Mouse (Mus musculus) naive thymus-derived CD4-positive, alpha-beta T cell, adult 2 months (primary cell): ENCODE data around the gene Rhot2.
A peak's percentile ranks its signal among the peaks of the same experiment; 100 is the strongest.
"Not testable (repeated sequence)": the region's sequence is repeated elsewhere in the genome, so short reads cannot be mapped to it uniquely, and the experiment has no call there.

Experiments used
- DNase-seq: peaks from one replicate; pipeline ENCODE4 v3.0.0-alpha.2; 2011; ENCODE audit warnings: low read depth

Rhot2 gene

GRCm38 (mm10) chr17:25828223-25828594, 16.4 kb downstream of the Rhot2 start:
- DNase-seq = peak; percentile 25

DNA sequence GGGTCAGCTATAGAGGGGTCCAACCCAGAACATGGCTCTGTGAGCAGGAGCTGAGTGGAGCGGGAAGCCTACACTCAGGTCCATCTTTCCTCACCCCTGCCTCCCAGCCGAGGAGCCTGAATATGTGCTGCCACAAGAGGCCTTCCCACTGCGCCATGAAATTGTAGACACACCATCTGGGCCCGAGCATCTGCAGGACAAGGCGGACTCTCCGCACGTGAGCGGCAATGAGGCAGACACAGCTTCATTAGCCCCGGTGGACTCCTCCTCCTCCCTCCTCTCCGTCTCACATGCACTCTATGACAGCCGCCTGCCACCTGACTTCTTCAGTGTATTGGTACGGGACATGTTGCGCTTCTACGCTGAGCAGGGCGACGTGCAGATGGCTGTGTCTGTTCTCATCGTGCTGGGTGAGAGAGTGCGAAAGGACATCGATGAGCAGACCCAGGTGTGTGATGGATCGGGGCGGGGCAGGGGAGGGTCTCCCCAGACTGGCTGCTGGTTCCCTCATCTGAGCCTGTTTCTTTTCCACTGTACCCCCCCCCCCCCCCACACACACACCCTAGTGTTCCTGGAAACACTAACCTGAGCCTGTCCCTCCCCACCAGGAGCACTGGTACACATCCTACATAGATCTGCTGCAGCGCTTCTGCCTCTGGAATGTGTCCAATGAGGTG, 17.0 kb downstream of the Rhot2 start:
- no peak for DNase-seq

DNA sequence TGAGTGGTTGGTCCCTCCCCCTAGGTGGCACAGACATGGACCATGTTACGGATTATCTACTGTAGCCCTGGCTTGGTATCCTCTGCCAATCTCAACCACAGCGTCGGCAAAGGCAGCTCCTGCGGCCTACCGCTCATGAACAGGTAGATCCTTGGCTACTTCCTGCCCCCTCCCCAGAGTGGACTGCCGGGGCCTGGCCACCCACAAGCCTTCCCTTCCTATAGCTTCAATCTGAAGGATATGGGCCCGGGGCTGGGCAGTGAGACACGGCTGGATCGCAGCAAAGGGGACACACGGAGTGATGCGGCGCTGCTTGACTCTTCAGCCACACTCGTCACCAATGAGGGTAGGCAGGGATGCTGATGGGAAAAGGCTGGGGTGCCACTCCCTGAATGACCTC, 17.6 kb downstream of the Rhot2 start:
- no peak for DNase-seq

DNA sequence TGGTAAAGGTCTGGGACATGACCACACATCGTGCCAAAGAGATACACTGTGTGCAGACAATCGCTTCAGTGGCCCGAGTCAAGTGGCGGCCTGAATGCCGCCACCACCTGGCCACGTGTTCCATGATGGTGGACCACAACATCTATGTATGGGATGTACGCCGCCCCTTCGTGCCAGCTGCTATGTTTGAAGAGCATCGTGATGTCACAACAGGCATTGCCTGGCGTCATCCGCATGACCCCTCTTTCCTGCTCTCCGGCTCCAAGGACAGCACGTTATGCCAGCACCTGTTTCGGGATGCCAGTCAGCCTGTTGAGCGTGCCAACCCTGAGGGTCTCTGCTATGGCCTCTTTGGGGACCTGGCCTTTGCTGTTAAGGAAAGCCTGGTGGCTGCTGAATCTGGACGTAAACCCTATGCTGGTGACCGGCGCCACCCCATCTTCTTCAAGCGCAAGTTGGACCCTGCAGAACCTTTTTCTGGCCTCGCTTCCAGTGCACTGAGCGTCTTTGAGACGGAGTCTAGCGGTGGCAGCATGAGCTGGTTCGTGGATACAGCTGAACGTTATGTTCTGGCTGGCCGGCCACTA, 18.6 kb downstream of the Rhot2 start:
- DNase-seq = no peak

DNA sequence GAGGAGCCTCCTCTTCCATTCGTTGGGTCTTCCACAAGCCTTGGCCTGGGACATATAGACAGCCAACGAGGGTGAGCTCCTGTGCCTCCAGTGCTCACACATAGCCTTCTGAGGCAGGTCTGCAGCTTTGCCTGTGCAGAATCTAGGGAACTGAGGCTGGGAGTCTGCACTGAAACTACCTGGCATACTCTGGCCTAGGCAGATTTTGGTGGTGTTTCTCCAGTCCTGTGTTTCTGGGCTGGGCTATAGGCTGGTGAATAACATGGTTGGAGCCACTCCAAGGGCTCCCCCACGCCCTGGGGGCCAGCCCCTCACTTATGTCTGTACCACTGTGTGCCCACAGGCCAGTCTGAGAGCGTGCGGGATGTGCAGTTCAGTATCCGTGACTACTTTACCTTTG, 19.3 kb downstream of the Rhot2 start:
- DNase-seq = no peak

- DNase-seq = no peak
These were observed 20.1 kb downstream of the Rhot2 start for GRCm38 (mm10) chr17:25824362-25825142.

DNA sequence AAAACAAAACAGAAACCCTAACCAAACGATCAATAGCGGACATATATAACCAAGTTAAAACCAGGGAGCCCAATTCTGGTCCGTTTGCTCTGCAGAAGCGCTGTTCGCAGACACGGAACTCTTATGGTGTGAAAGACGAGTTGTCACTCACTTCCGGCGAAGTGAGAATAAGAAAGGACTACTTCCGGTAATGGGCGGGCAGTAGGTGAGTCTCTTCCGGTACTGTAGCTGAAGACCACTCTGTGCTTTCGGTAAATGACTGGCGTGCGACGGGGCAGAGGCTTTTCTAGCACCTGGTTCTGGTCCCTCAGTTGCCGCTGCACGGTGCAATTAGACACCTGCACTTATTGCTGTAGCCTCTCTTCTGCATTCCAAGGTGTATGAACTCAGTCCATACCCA, 21.2 kb downstream of the Rhot2 start, which contains the start of gene Wdr24:
Gene Wdr24 (plus strand): TSS at position 176 of the 400 bp plus-strand sequence.
- peak; percentile 92 for DNase-seq

GRCm38 (mm10) chr17:25818851-25819780, 25.5 kb downstream of the Rhot2 start:
- no peak for DNase-seq

DNA sequence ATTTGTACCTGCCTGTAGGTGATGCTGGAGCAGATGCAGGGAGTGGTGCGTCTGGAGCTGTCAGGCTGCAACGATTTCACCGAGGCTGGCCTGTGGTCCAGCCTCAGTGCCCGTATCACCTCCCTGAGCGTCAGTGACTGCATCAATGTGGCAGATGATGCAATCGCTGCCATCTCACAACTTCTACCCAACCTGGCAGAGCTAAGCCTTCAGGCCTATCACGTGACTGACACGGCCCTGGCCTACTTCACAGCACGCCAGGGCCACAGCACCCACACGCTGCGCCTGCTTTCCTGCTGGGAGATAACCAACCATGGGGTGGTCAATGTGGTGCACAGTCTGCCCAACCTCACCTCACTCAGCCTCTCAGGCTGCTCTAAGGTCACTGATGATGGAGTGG, 27.0 kb downstream of the Rhot2 start:
- DNase-seq = no peak

GRCm38 (mm10) chr17:25813471-25813870, 31.2 kb downstream of the Rhot2 start:
- DNase-seq = peak; percentile 82

DNA sequence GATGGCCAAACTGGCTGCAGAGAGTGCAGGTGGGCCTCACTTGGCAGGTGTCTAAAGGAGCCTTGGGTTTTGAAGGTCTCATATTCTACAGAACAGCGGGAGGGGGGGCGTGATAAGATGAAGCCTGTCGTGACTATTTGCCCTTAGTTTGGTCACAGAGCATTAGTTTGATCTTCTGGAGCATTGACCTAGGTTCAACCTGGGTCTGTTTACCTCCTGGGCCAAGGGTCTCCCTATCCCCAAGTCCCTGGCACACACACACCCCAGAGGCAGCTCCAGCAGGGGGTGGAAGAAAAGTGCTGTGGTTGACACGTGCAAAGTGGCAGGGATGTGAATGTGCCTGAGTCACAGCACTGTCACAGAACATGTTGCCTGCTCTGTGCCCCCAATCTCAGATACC, 33.8 kb downstream of the Rhot2 start:
- no peak for DNase-seq

- no peak for DNase-seq
These were observed 34.9 kb downstream of the Rhot2 start for GRCm38 (mm10) chr17:25809606-25810340.

GRCm38 (mm10) chr17:25808789-25809605, 35.7 kb downstream of the Rhot2 start, which contains the start of gene Fbxl16:
Fbxl16 (plus strand) TSS chr17:25809085.
- DNase-seq = no peak

DNA sequence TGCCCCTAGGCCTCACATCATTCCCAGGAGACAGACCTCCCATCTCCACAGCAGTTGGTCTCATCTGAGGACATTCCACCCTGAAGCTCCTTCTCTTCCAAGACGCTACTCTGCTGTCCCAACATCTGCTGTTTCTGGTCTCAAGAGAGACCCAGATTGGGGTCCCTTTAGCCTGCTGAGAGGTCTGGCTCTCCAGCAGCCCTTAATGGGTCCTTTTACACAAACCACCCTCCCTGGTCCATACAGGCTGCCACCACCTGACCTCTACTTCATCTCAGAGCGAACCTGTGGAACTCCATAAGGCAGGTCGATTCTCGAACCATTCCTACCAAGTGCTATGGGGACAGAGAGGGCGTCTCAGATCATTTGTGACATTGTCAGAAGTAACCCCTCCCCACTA, 36.6 kb downstream of the Rhot2 start:
- no peak for DNase-seq

GRCm38 (mm10) chr17:25807452-25807851, 37.2 kb downstream of the Rhot2 start:
- not testable (repeated sequence) for DNase-seq

DNA sequence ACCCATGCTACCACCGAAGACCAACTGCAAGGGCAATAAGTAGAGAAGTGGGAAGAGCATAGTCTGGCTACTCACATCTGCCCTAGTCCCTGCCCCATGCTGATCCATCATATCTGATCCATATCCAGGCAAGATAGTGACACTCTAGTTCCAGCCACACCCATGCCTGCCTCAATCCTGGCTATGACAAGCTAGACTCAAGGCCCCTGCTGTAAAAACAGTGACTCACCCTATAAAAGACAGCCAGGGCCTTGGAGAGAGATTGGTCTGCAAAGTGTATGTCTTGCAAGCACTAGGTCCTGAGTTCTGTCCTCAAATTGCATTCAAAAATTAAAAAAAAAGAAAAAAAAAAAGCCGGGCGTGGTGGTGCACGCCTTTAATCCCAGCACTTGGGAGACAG, 38.1 kb downstream of the Rhot2 start:
- no peak for DNase-seq

- no peak for DNase-seq
These were observed 41.7 kb downstream of the Rhot2 start for GRCm38 (mm10) chr17:25802825-25803517.

- peak; percentile 89 for DNase-seq
These were observed 43.6 kb downstream of the Rhot2 start for GRCm38 (mm10) chr17:25801029-25801428.

DNA sequence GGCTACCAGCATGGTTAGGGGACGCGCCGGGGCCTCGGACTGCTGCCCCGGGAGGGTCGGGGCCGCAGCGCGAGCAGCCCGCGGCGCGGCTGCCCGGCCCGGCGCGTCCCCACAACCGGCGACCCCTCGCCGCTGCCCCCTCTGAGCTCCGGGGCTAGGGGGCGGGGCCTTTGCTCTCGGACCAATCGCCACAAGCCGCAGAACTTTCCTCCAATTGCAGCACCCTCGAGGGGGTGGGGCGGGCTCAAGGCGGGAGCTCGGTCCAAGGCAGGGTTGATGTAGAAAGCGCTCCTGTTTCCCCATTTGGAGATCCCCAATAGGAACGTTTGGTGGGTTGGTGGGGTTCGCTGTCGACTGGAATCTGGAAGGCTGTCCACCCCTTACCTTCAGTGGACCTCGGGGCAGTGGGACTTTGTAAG, 47.7 kb downstream of the Rhot2 start, which contains the start of gene Metrn:
Gene Metrn (minus strand): TSS at position 186 of the 419 bp plus-strand sequence.
- DNase-seq = peak; percentile 82
